Mouse (Mus musculus) erythroblast, embryonic 14.5 days (primary cell): ENCODE results near the gene Zmynd10. TPM values are rescaled to one million over a fixed set of nuclear protein-coding genes. Genes with fewer than 3 reads are reported as not detected.

Experiments used
- H3K27me3 ChIP-seq: 2 replicates; pipeline ENCODE4 v1.6.1; 2012; ENCODE audit warnings: inconsistent platforms; ENCODE audit not compliant: control insufficient read depth
- H3K36me3 ChIP-seq: 2 replicates; pipeline ENCODE4 v1.6.1; 2012; ENCODE audit warnings: mild to moderate bottlenecking, inconsistent platforms; ENCODE audit not compliant: control insufficient read depth
- H3K4me1 ChIP-seq: 2 replicates; pipeline ENCODE4 v1.6.1; 2012; ENCODE audit warnings: inconsistent platforms; ENCODE audit not compliant: control insufficient read depth
- H3K4me3 ChIP-seq: replicated peaks from 2 replicates; pipeline ENCODE3; 2012; ENCODE audit warnings: moderate library complexity, mild to moderate bottlenecking, inconsistent platforms
- H3K9me3 ChIP-seq: 2 replicates; pipeline ENCODE4 v1.6.1; 2012; ENCODE audit warnings: low read length, inconsistent platforms, mixed read lengths; ENCODE audit not compliant: control insufficient read depth
- GATA1 ChIP-seq: IDR thresholded peaks from 2 replicates; pipeline ENCODE4 v1.6.1; 2012; ENCODE audit warnings: low read length, inconsistent platforms, mixed read lengths
- TAL1 ChIP-seq: IDR thresholded peaks from 3 replicates; pipeline ENCODE4 v1.6.1; 2012; ENCODE audit warnings: low read length, inconsistent platforms, mixed read lengths
- polyA plus RNA-seq: library from polyadenylated mRNA; stranded (reverse); fragments of >175 nt; gene quantifications from 2 replicates; pipeline ENCODE4 v1.2.3, GENCODE M21; 2012

Gene Zmynd10
- polyA plus RNA-seq, 1 experiment, result not detected

- H3K4me3 ChIP-seq, result no peak overlapping the region
- TF ChIP-seq TAL1 (no peak), GATA1 (no peak)
- peaks cover 56% of the 10 kb centered on the region for H3K4me1 ChIP-seq
- no peaks in the 10 kb centered on the region for H3K9me3 ChIP-seq
- H3K27me3 ChIP-seq, result peaks cover 14% of the 10 kb centered on the region
- H3K36me3 ChIP-seq, result peaks cover 66% of the 10 kb centered on the region
Observed at GRCm38 (mm10) chr9:107594281-107595062, 47.4 kb downstream of the Zmynd10 start.

- peaks cover 33% of the 10 kb centered on the region for H3K27me3 ChIP-seq
- no peaks in the 10 kb centered on the region for H3K9me3 ChIP-seq
- no peak overlapping the region for H3K4me3 ChIP-seq
- TF ChIP-seq TAL1, result no peak
- no peak for TF ChIP-seq GATA1
- peaks cover 42% of the 10 kb centered on the region for H3K36me3 ChIP-seq
- peaks cover 53% of the 10 kb centered on the region for H3K4me1 ChIP-seq
Observed at GRCm38 (mm10) chr9:107596619-107597569, 49.8 kb downstream of the Zmynd10 start.

GRCm38 (mm10) chr9:107598385-107598784 lies 51.3 kb downstream of the Zmynd10 start:
- Histone ChIP-seq H3K9me3 (no peaks in the 10 kb centered on the region), H3K4me3 (no peak overlapping the region), H3K27me3 (peaks cover 37% of the 10 kb centered on the region), H3K4me1 (peaks cover 53% of the 10 kb centered on the region), H3K36me3 (peaks cover 27% of the 10 kb centered on the region)
- TF ChIP-seq GATA1, result no peak
- no peak for TF ChIP-seq TAL1

- TF ChIP-seq GATA1 (no peak), TAL1 (no peak)
- Histone ChIP-seq H3K27me3 (peaks cover 43% of the 10 kb centered on the region), H3K9me3 (no peaks in the 10 kb centered on the region), H3K4me3 (no peak overlapping the region), H3K4me1 (peaks cover 45% of the 10 kb centered on the region), H3K36me3 (peaks cover 16% of the 10 kb centered on the region)
Observed at GRCm38 (mm10) chr9:107599433-107599832, 52.3 kb downstream of the Zmynd10 start.

- no peaks in the 10 kb centered on the region for H3K9me3 ChIP-seq
- peaks cover 45% of the 10 kb centered on the region for H3K27me3 ChIP-seq
- H3K36me3 ChIP-seq, result peaks cover 12% of the 10 kb centered on the region
- no peak for TF ChIP-seq TAL1
- TF ChIP-seq GATA1, result no peak
- H3K4me1 ChIP-seq, result peaks cover 47% of the 10 kb centered on the region
- H3K4me3 ChIP-seq, result no peak overlapping the region
Observed at GRCm38 (mm10) chr9:107599842-107600241, 52.7 kb downstream of the Zmynd10 start.

- H3K4me3 ChIP-seq, result no peak overlapping the region
- no peaks in the 10 kb centered on the region for H3K9me3 ChIP-seq
- peaks cover 49% of the 10 kb centered on the region for H3K27me3 ChIP-seq
- peaks cover 55% of the 10 kb centered on the region for H3K4me1 ChIP-seq
- TF ChIP-seq TAL1, result no peak
- TF ChIP-seq GATA1, result no peak
- peaks cover 5% of the 10 kb centered on the region for H3K36me3 ChIP-seq
Observed at GRCm38 (mm10) chr9:107600745-107601144, 53.6 kb downstream of the Zmynd10 start.

Other genes starting within 250 kb of the Zmynd10 start
- 0.24 and 0.32 TPM in 2 replicates for gene Hemk1, start 208.9 kb upstream of the Zmynd10 start, polyA plus RNA-seq
- gene 6430571L13Rik, start 206.7 kb upstream of the Zmynd10 start, polyA plus RNA-seq, result not detected in 2 replicates
- not detected in 2 replicates for gene Cacna2d2, start 147.7 kb upstream of the Zmynd10 start, polyA plus RNA-seq
- gene Tmem115, start 13.4 kb upstream of the Zmynd10 start, polyA plus RNA-seq, result 0.88 and 0.99 TPM in 2 replicates
- 0.06 and 0.29 TPM in 2 replicates for gene Cyb561d2, start 5.1 kb upstream of the Zmynd10 start, polyA plus RNA-seq
- 0.03 and 0.25 TPM in 2 replicates for gene Nprl2, start 5.1 kb upstream of the Zmynd10 start, polyA plus RNA-seq
- gene Rassf1, start 4.3 kb downstream of the Zmynd10 start, polyA plus RNA-seq, result 1.9 and 2.0 TPM in 2 replicates
- 3.7 and 5.3 TPM in 2 replicates for gene Tusc2, start 16.0 kb downstream of the Zmynd10 start, polyA plus RNA-seq
- gene Hyal2, start 20.6 kb downstream of the Zmynd10 start, polyA plus RNA-seq, result 4.1 and 5.4 TPM in 2 replicates
- 0.53 and 0.54 TPM in 2 replicates for gene Hyal1, start 29.6 kb downstream of the Zmynd10 start, polyA plus RNA-seq
- gene Naa80, start 31.6 kb downstream of the Zmynd10 start, polyA plus RNA-seq, result 10.1 and 11.4 TPM in 2 replicates
- 0.34 TPM in 1 of 2 replicates, not detected in the other for gene Hyal3, start 33.5 kb downstream of the Zmynd10 start, polyA plus RNA-seq
- gene Ifrd2, start 40.3 kb downstream of the Zmynd10 start, polyA plus RNA-seq, result 79.9 and 91.3 TPM in 2 replicates
- gene Sema3b, start 61.9 kb downstream of the Zmynd10 start, polyA plus RNA-seq, result not detected in 2 replicates
- gene Gnai2, start 88.1 kb downstream of the Zmynd10 start, polyA plus RNA-seq, result 75.1 and 87.2 TPM in 2 replicates
- gene Slc38a3, start 122.2 kb downstream of the Zmynd10 start, polyA plus RNA-seq, result 0.02 and 0.05 TPM in 2 replicates
- gene Gnat1, start 132.4 kb downstream of the Zmynd10 start, polyA plus RNA-seq, result not detected in 2 replicates
- 0.08 TPM in 1 of 2 replicates, not detected in the other for gene Sema3f, start 163.2 kb downstream of the Zmynd10 start, polyA plus RNA-seq
- gene Rbm5, start 223.7 kb downstream of the Zmynd10 start, polyA plus RNA-seq, result 0.76 and 1.6 TPM in 2 replicates